Mouse (Mus musculus) forebrain, embryonic 11.5 days (tissue): Measurements from ENCODE around the gene Pard6a. TPM values are rescaled to one million over a fixed set of nuclear protein-coding genes. Genes with fewer than 3 reads are reported as not detected.

Source experiments
- ATAC-seq: fragments of 200-750 bp; cut with Nextera tagmentation; replicated peaks from 2 replicates; pipeline ENCODE4 v1.8.0; 2017; ENCODE audit warnings: moderate TSS enrichment; ENCODE audit not compliant: low FRiP score
- DNase-seq: peaks from one replicate; pipeline ENCODE4 v3.0.0-alpha.2; 2017; ENCODE audit warnings: low spot score
- H3K27ac ChIP-seq: fragments of 300-500 bp; sonication (generic); 2 replicates; pipeline ENCODE4 v1.5.1; 2014; ENCODE audit warnings: low read depth, low read length
- H3K27me3 ChIP-seq: fragments of 300-500 bp; sonication (generic); 2 replicates; pipeline ENCODE4 v1.6.1; 2014; ENCODE audit warnings: mild to moderate bottlenecking, low read length, mixed read lengths; ENCODE audit not compliant: control insufficient read depth, insufficient read depth
- H3K36me3 ChIP-seq: fragments of 300-500 bp; sonication (generic); 2 replicates; pipeline ENCODE4 v1.6.1; 2014; ENCODE audit warnings: mild to moderate bottlenecking, low read length, moderate library complexity, mixed read lengths; ENCODE audit not compliant: control insufficient read depth, insufficient read depth
- H3K4me1 ChIP-seq: fragments of 300-500 bp; sonication (generic); replicated peaks from 2 replicates; pipeline ENCODE4 v1.6.1; 2014; ENCODE audit warnings: low read length, mixed read lengths; ENCODE audit not compliant: control insufficient read depth, insufficient read depth
- H3K4me2 ChIP-seq: fragments of 300-500 bp; sonication (generic); 2 replicates; pipeline ENCODE4 v1.6.1; 2014; ENCODE audit warnings: low read depth, mild to moderate bottlenecking, low read length, moderate library complexity, mixed read lengths; ENCODE audit not compliant: severe bottlenecking
- H3K4me3 ChIP-seq: fragments of 300-500 bp; sonication (generic); 2 replicates; pipeline ENCODE4 v1.5.1; 2014; ENCODE audit warnings: low read depth, low read length
- H3K9ac ChIP-seq: fragments of 300-500 bp; sonication (generic); 2 replicates; pipeline ENCODE4 v1.6.1; 2014; ENCODE audit warnings: low read length
- H3K9me3 ChIP-seq: fragments of 300-500 bp; sonication (generic); 2 replicates; pipeline ENCODE4 v1.6.1; 2016; ENCODE audit warnings: low read length, mixed read lengths; ENCODE audit not compliant: control insufficient read depth
- WGBS: fragments of 180-500 bp; shearing (Covaris S2); extraction: QIAGEN DNeasy Blood & Tissue Kit; methylation state at CpG from one replicate; pipeline ENCODE4 v1.1.7; 2014; 5-methylcytosine and 5-hydroxymethylcytosine counted together
- polyA plus RNA-seq: library from polyadenylated mRNA; unstranded; fragments of >200 nt; fragmentation: Nextera tagmentation; extraction: Ambion mirVana; gene quantifications from 2 replicates; pipeline ENCODE4 v1.2.1, GENCODE M21; 2014

Gene Pard6a
- polyA plus RNA-seq, 1 experiment from 2014 or later, result 24.9 TPM

DNA sequence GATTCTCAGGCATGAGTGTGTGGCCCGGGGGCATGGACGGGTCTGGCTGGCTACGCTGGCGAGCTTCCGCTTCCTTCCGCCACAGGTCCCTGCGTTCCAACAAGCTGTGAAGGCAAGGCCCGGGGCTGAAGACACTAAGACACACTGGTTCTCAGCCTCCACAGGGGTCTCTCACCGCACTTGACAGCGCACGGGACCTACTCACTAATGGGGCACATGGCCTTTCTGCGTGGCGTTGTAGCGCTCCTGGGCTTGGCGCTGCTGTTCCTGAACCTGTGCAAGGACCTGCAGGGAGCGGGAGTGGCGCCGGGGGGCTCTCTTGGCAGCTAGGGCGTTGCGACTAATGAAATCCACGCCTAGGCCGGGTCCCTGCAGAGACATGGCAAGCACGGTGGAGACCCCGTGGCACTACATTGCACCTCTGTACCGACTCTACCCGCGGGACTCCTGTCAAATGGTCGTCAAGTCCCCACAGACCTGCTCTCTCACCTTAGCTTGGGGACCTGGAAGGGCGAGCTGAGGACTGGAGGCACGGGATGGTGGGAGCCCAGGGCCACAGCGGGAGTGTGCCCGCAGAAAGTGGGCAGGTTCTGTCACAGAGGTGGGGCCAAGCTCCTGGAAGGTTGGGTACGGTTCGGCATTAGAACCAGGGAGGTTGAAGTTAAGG is 3.3 kb downstream of the Pard6a start:
- DNase-seq (no peak), ATAC-seq (no peak)
- Histone ChIP-seq H3K27me3 (no peaks in the 10 kb centered on the region), H3K36me3 (peaks cover 6% of the 10 kb centered on the region; the same call in 1 of the 2 replicates), H3K9me3 (no peaks in the 10 kb centered on the region), H3K4me3 (no peak overlapping the region), H3K4me2 (no peak overlapping the region), H3K9ac (no peak overlapping the region), H3K27ac (no peak overlapping the region), H3K4me1 (peaks cover 12% of the 10 kb centered on the region)
- WGBS, result 94% methylated on average over 34 of the region's 34 CpGs

DNA sequence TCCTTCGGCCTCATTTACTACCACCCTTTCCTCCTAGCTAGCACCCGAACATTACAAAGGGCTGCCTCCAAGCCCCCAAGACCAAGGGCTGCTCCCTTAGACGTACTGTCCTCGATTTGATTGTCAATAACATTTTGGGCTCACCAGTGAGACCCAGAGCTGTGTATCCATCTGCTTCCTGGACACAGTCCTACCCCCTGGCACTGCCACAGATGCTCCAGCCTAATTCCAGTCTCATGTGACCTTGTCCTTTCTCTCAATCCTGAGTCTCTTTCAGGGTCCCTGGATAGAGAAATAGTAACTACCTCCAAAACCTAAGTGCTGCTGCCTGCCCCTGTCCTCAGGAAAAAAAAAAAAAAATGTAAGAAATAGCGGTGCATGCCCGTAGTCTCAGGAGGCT is 4.0 kb downstream of the Pard6a start:
- Histone ChIP-seq H3K27me3 (no peaks in the 10 kb centered on the region), H3K4me2 (no peak overlapping the region), H3K4me1 (peaks cover 12% of the 10 kb centered on the region), H3K9ac (no peak overlapping the region), H3K4me3 (no peak overlapping the region), H3K9me3 (no peaks in the 10 kb centered on the region), H3K27ac (no peak overlapping the region), H3K36me3 (peaks cover 6% of the 10 kb centered on the region; the same call in 1 of the 2 replicates)
- no peak for ATAC-seq
- 91% methylated on average over 6 of the region's 6 CpGs for WGBS
- DNase-seq, result no peak

- H3K36me3 ChIP-seq, result peaks cover 6% of the 10 kb centered on the region; the same call in 1 of the 2 replicates
- peak overlapping the region; percentile 85 for H3K4me2 ChIP-seq
- H3K4me1 ChIP-seq, result peaks cover 9% of the 10 kb centered on the region
- H3K9ac ChIP-seq, result peak overlapping the region; percentile 79; the same call in 1 of the 2 replicates
- WGBS, result 84% methylated on average over 12 of the region's 12 CpGs
- no peak for ATAC-seq
- no peak overlapping the region for H3K27ac ChIP-seq
- no peak for DNase-seq
- peak overlapping the region; percentile 70 for H3K4me3 ChIP-seq
- H3K9me3 ChIP-seq, result no peaks in the 10 kb centered on the region
- no peaks in the 10 kb centered on the region for H3K27me3 ChIP-seq
Observed at GRCm38 (mm10) chr8:105706426-105706825, 5.5 kb downstream of the Pard6a start.

DNA sequence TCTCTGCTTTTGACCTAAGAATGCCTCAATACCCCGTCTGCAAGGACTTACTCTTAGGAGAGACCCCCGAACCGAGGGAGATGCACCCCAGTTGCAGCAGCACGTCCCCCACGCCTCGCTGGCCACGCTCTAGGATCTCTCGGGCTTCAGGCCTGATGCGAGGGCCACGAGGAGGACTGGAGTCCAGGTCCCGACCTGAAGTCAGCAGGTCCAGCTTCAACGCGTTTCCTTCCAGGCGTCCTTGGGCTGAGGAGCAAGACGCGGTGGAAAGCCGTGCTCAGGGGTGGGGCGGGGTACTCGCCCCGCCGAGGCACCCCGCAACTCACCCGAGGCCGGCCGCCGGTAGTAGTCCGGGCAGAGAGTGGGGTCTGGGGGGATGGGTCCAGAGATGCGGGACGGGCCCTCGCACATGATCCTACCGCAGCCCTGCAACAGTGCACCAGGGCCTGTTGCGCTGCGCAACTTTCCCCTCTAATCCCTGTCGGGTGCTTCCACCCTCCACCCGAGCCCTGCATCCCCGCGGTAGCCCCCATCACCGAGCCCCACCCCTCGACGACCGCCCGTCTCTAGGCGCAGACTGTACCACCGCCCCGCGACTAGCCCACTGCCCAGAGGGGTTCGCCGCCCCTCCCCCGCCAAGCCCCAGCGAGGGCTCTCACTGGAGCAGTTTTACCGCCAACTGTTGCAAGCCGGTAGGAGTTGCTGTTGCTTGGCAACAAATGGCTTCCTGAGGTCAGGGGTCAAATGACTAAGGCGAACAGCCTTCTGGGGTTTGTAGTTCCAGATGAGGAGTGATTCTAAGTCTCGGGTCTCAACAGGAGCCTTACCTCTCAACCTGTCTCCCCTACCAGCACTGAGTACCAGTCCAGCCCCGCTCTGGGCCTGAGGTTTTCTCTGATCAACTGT is 6.8 kb downstream of the Pard6a start, which contains the start of the genes 4933405L10Rik and Enkd1:
4933405L10Rik (plus strand) TSS at position 158 of the 906 bp plus-strand sequence.
Enkd1 (minus strand) TSS at position 713 of the 906 bp plus-strand sequence.
- Histone ChIP-seq H3K9me3 (no peaks in the 10 kb centered on the region), H3K4me3 (peak within 1 kb of the TSS; percentile 70), H3K36me3 (peaks cover 6% of the 10 kb centered on the region; the same call in 1 of the 2 replicates), H3K27me3 (no peaks in the 10 kb centered on the region), H3K4me1 (peaks cover 4% of the 10 kb centered on the region; the same call in 1 of the 2 replicates), H3K9ac (peak within 1 kb of the TSS; percentile 79), H3K4me2 (peak within 1 kb of the TSS; percentile 85), H3K27ac (no peak within 1 kb of the TSS)
- 1% methylated on average over 55 of the region's 55 CpGs for WGBS
- DNase-seq (peak; percentile 96), ATAC-seq (peak; percentile 92)

DNA sequence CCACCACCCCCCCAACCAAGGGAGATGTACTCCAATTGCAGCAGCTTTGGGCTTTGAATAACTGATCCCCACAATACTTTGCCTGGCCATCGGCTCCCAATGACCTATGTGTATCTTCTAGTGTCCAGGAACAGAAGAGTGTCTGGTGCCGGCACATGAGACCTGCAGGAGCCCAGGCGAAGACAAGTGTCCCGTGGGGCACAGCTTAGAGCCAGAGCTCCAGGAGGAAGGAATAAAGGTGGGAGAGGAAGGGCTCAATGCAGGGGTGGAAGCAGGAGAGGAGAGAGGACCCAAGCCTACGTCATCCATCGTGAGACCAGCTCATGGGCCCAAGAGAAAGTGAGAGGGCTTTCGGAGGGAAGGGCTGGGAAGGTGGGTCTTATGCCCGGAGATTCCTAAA is 7.7 kb downstream of the Pard6a start:
- no peak overlapping the region for H3K27ac ChIP-seq
- H3K4me1 ChIP-seq, result peaks cover 4% of the 10 kb centered on the region; the same call in 1 of the 2 replicates
- no peak overlapping the region for H3K9ac ChIP-seq
- WGBS, result 94% methylated on average over 8 of the region's 8 CpGs
- peaks cover 4% of the 10 kb centered on the region; the same call in 1 of the 2 replicates for H3K36me3 ChIP-seq
- no peak overlapping the region for H3K4me2 ChIP-seq
- no peaks in the 10 kb centered on the region for H3K27me3 ChIP-seq
- H3K9me3 ChIP-seq, result no peaks in the 10 kb centered on the region
- no peak for ATAC-seq
- DNase-seq, result no peak
- H3K4me3 ChIP-seq, result no peak overlapping the region

DNA sequence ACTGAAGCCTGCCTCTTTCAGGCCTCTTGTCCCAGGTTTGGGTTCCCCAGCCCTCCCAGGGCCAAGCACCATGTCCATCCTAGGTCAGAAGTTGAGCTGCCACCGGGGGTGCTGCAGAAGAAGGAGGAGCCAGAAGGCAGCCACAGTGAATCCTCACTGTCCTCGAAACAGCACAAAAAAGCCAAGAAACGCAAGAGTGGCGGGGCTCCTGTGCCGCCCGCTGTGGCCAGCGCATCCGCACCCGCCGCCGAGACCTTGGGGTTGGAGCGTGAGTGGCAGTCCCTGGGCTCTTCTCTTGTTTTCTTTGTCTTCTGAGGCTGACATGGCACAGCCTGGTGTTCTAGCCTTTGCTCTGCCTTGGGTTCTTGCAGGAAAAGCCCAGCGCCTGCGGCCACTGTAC is 8.4 kb downstream of the Pard6a start:
- no peak overlapping the region for H3K9ac ChIP-seq
- H3K4me1 ChIP-seq, result peaks cover 4% of the 10 kb centered on the region; the same call in 1 of the 2 replicates
- H3K27ac ChIP-seq, result no peak overlapping the region
- H3K4me3 ChIP-seq, result no peak overlapping the region
- 81% methylated on average over 14 of the region's 14 CpGs for WGBS
- no peak for DNase-seq
- no peak for ATAC-seq
- no peaks in the 10 kb centered on the region for H3K9me3 ChIP-seq
- no peak overlapping the region for H3K4me2 ChIP-seq
- H3K36me3 ChIP-seq, result no peaks in the 10 kb centered on the region
- H3K27me3 ChIP-seq, result no peaks in the 10 kb centered on the region

GRCm38 (mm10) chr8:105712286-105712685 is 11.3 kb downstream of the Pard6a start:
- Histone ChIP-seq H3K27ac (no peak overlapping the region), H3K9me3 (no peaks in the 10 kb centered on the region), H3K9ac (no peak overlapping the region), H3K4me1 (no peaks in the 10 kb centered on the region), H3K27me3 (no peaks in the 10 kb centered on the region), H3K36me3 (no peaks in the 10 kb centered on the region), H3K4me2 (no peak overlapping the region), H3K4me3 (no peak overlapping the region)
- ATAC-seq, result no peak
- 90% methylated on average over 3 of the region's 3 CpGs for WGBS
- DNase-seq, result no peak

- H3K4me2 ChIP-seq, result no peak overlapping the region
- WGBS, result 5% methylated on average over 3 of the region's 3 CpGs
- no peak overlapping the region for H3K9ac ChIP-seq
- no peaks in the 10 kb centered on the region for H3K9me3 ChIP-seq
- H3K36me3 ChIP-seq, result no peaks in the 10 kb centered on the region
- H3K27me3 ChIP-seq, result no peaks in the 10 kb centered on the region
- no peak overlapping the region for H3K27ac ChIP-seq
- peak; percentile 45; the same call in 1 of the 2 replicates for ATAC-seq
- no peak overlapping the region for H3K4me3 ChIP-seq
- H3K4me1 ChIP-seq, result no peaks in the 10 kb centered on the region
- DNase-seq, result peak; percentile 91
Observed at GRCm38 (mm10) chr8:105714139-105714538, 13.2 kb downstream of the Pard6a start.
